Mouse (Mus musculus) heart, embryonic 12.5 days (tissue): ENCODE results near the gene Tctex1d1. TPM values are rescaled to one million over a fixed set of nuclear protein-coding genes. Genes with fewer than 3 reads are reported as not detected.
A peak's percentile ranks its signal among the peaks of the same experiment; 100 is the strongest.

ENCODE experiments used
- ATAC-seq: fragments of 200-750 bp; cut with Nextera tagmentation; 2 replicates; pipeline ENCODE4 v1.8.0; 2017; ENCODE audit warnings: moderate TSS enrichment, moderate library complexity; ENCODE audit not compliant: insufficient number of reproducible peaks, low FRiP score
- H3K27ac ChIP-seq: fragments of 300-500 bp; sonication (generic); 2 replicates; pipeline ENCODE4 v1.5.1; 2016; ENCODE audit warnings: mild to moderate bottlenecking, moderate library complexity; ENCODE audit not compliant: poor library complexity, severe bottlenecking
- H3K27me3 ChIP-seq: fragments of 300-500 bp; sonication (generic); replicated peaks from 2 replicates; pipeline ENCODE4 v1.6.1; 2016; ENCODE audit warnings: mild to moderate bottlenecking, moderate library complexity
- H3K36me3 ChIP-seq: fragments of 300-500 bp; sonication (generic); 2 replicates; pipeline ENCODE4 v1.6.1; 2016; ENCODE audit warnings: mild to moderate bottlenecking, moderate library complexity
- H3K4me1 ChIP-seq: fragments of 300-500 bp; sonication (generic); replicated peaks from 2 replicates; pipeline ENCODE4 v1.6.1; 2016; ENCODE audit warnings: mild to moderate bottlenecking
- H3K4me2 ChIP-seq: fragments of 300-500 bp; sonication (generic); 2 replicates; pipeline ENCODE4 v1.6.1; 2016; ENCODE audit warnings: mild to moderate bottlenecking, moderate library complexity
- H3K4me3 ChIP-seq: fragments of 300-500 bp; sonication (generic); 2 replicates; pipeline ENCODE4 v1.5.1; 2016; ENCODE audit warnings: mild to moderate bottlenecking
- H3K9ac ChIP-seq: fragments of 300-500 bp; sonication (generic); 2 replicates; pipeline ENCODE4 v1.6.1; 2016; ENCODE audit warnings: mild to moderate bottlenecking, moderate library complexity
- H3K9me3 ChIP-seq: fragments of 300-500 bp; sonication (generic); replicated peaks from 2 replicates; pipeline ENCODE4 v1.6.1; 2016; ENCODE audit warnings: mild to moderate bottlenecking, moderate library complexity
- WGBS: fragments of 180-500 bp; shearing (Covaris S2); methylation state at CpG from one replicate; pipeline ENCODE4 v1.1.7; 2016; 5-methylcytosine and 5-hydroxymethylcytosine counted together
- polyA plus RNA-seq: library from polyadenylated mRNA; unstranded; fragments of >200 nt; fragmentation: Nextera tagmentation; extraction: Ambion mirVana; gene quantifications from 2 replicates; pipeline ENCODE4 v1.2.1, GENCODE M21; 2016

The Tctex1d1 gene
- polyA plus RNA-seq, 1 experiment from 2014 or later, result not detected

- ATAC-seq, result no peak
- Histone ChIP-seq H3K4me1 (peaks cover 9% of the 10 kb centered on the region), H3K27me3 (no peaks in the 10 kb centered on the region), H3K4me2 (peak overlapping the region; percentile 35), H3K9me3 (no peaks in the 10 kb centered on the region), H3K4me3 (no peak overlapping the region), H3K36me3 (no peaks in the 10 kb centered on the region), H3K9ac (no peak overlapping the region), H3K27ac (no peak overlapping the region)
- WGBS, result 3% methylated on average over 4 of the region's 4 CpGs
These were observed 35.1 kb downstream of the Tctex1d1 start for GRCm38 (mm10) chr4:103013490-103013889.

- Histone ChIP-seq H3K36me3 (no peaks in the 10 kb centered on the region), H3K4me1 (0 out of 2 replicates have a peak, but pooled peaks cover 14% of the 10 kb centered on the region), H3K4me2 (no peak within 1 kb of the TSS), H3K27me3 (no peaks in the 10 kb centered on the region), H3K27ac (no peak within 1 kb of the TSS), H3K9ac (no peak within 1 kb of the TSS; the same call in 1 of the 2 replicates), H3K4me3 (no peak within 1 kb of the TSS), H3K9me3 (no peaks in the 10 kb centered on the region)
- WGBS, result 61% methylated on average over 4 of the region's 4 CpGs
- no peak for ATAC-seq
These were observed 48.2 kb downstream of the Tctex1d1 start, which contains the start of gene Insl5 for GRCm38 (mm10) chr4:103026621-103027020. TSS of gene Insl5 (minus strand) at chr4:103026842.

- Histone ChIP-seq H3K27ac (no peak overlapping the region), H3K4me1 (0 out of 2 replicates have a peak, but pooled peaks cover 14% of the 10 kb centered on the region), H3K4me2 (no peak overlapping the region), H3K4me3 (no peak overlapping the region), H3K27me3 (no peaks in the 10 kb centered on the region), H3K9ac (no peak overlapping the region), H3K9me3 (no peaks in the 10 kb centered on the region), H3K36me3 (no peaks in the 10 kb centered on the region)
- WGBS, result 76% methylated on average over 7 of the region's 7 CpGs
- no peak for ATAC-seq
These were observed 49.3 kb downstream of the Tctex1d1 start for GRCm38 (mm10) chr4:103027745-103028144.

GRCm38 (mm10) chr4:103028177-103029088 is 50.0 kb downstream of the Tctex1d1 start:
- Histone ChIP-seq H3K9ac (no peak overlapping the region), H3K27ac (no peak overlapping the region), H3K27me3 (no peaks in the 10 kb centered on the region), H3K9me3 (no peaks in the 10 kb centered on the region), H3K4me2 (no peak overlapping the region), H3K4me1 (0 out of 2 replicates have a peak, but pooled peaks cover 14% of the 10 kb centered on the region), H3K36me3 (no peaks in the 10 kb centered on the region), H3K4me3 (no peak overlapping the region)
- no peak for ATAC-seq
- WGBS, result 57% methylated on average over 13 of the region's 13 CpGs

GRCm38 (mm10) chr4:103039103-103039837 is 60.9 kb downstream of the Tctex1d1 start:
- Histone ChIP-seq H3K9me3 (no peaks in the 10 kb centered on the region), H3K36me3 (no peaks in the 10 kb centered on the region), H3K4me2 (no peak overlapping the region), H3K27ac (no peak overlapping the region), H3K4me3 (no peak overlapping the region), H3K27me3 (no peaks in the 10 kb centered on the region), H3K4me1 (no peaks in the 10 kb centered on the region), H3K9ac (no peak overlapping the region)
- no peak for ATAC-seq
- WGBS, result 78% methylated on average over 14 of the region's 14 CpGs

GRCm38 (mm10) chr4:103039838-103040191 is 61.4 kb downstream of the Tctex1d1 start:
- Histone ChIP-seq H3K4me1 (no peaks in the 10 kb centered on the region), H3K4me3 (no peak overlapping the region), H3K27ac (no peak overlapping the region), H3K27me3 (no peaks in the 10 kb centered on the region), H3K9ac (no peak overlapping the region), H3K9me3 (no peaks in the 10 kb centered on the region), H3K4me2 (no peak overlapping the region), H3K36me3 (no peaks in the 10 kb centered on the region)
- ATAC-seq, result no peak
- 44% methylated on average over 5 of the region's 5 CpGs for WGBS

- no peak overlapping the region for H3K4me2 ChIP-seq
- H3K4me1 ChIP-seq, result no peaks in the 10 kb centered on the region
- no peaks in the 10 kb centered on the region for H3K36me3 ChIP-seq
- H3K27me3 ChIP-seq, result no peaks in the 10 kb centered on the region
- H3K9ac ChIP-seq, result no peak overlapping the region
- H3K27ac ChIP-seq, result no peak overlapping the region
- H3K4me3 ChIP-seq, result no peak overlapping the region
- 90% methylated on average over 11 of the region's 11 CpGs for WGBS
- no peak for ATAC-seq
- no peaks in the 10 kb centered on the region for H3K9me3 ChIP-seq
These were observed 64.6 kb downstream of the Tctex1d1 start for GRCm38 (mm10) chr4:103042997-103043396.

GRCm38 (mm10) chr4:103048046-103048445 is 69.6 kb downstream of the Tctex1d1 start:
- no peaks in the 10 kb centered on the region for H3K27me3 ChIP-seq
- no peaks in the 10 kb centered on the region for H3K36me3 ChIP-seq
- no peaks in the 10 kb centered on the region for H3K4me1 ChIP-seq
- H3K4me2 ChIP-seq, result no peak overlapping the region
- H3K9me3 ChIP-seq, result no peaks in the 10 kb centered on the region
- ATAC-seq, result no peak
- no peak overlapping the region for H3K9ac ChIP-seq
- no peak overlapping the region for H3K4me3 ChIP-seq
- H3K27ac ChIP-seq, result no peak overlapping the region
- WGBS, result 84% methylated on average over 11 of the region's 11 CpGs

Other genes with a start within 250 kb of the Tctex1d1 start
- 1.7 and 2.2 TPM in 2 replicates for gene Sgip1, start 237.3 kb upstream of the Tctex1d1 start, polyA plus RNA-seq
- gene Insl5, start 48.2 kb downstream of the Tctex1d1 start, polyA plus RNA-seq, result not detected in 2 replicates
- gene Mier1, start 135.8 kb downstream of the Tctex1d1 start, polyA plus RNA-seq, result 33.8 and 35.9 TPM in 2 replicates
- 2.0 TPM in 2 replicates for gene Wdr78, start 135.9 kb downstream of the Tctex1d1 start, polyA plus RNA-seq
- gene Slc35d1, start 236.6 kb downstream of the Tctex1d1 start, polyA plus RNA-seq, result 9.2 and 10.8 TPM in 2 replicates